Mouse (Mus musculus) ES-CJ7 (cell line): Measurements from ENCODE around the gene Fcrl6.

Experiments
- DNase-seq: peaks from one replicate; pipeline ENCODE4 v3.0.0; 2011; ENCODE audit warnings: low read depth, low spot score

Fcrl6 gene

GRCm38 (mm10) chr1:172614654-172615053 lies 12.3 kb upstream of the Fcrl6 start:
- DNase-seq, result no peak

- DNase-seq, result peak; percentile 69
Measured at GRCm38 (mm10) chr1:172612745-172613144, 10.4 kb upstream of the Fcrl6 start.

GRCm38 (mm10) chr1:172611304-172611703 lies 9.0 kb upstream of the Fcrl6 start:
- no peak for DNase-seq

GRCm38 (mm10) chr1:172594495-172594894 lies 7.9 kb downstream of the Fcrl6 start:
- DNase-seq, result peak; percentile 63

- no peak for DNase-seq
Measured at GRCm38 (mm10) chr1:172593956-172594355, 8.4 kb downstream of the Fcrl6 start.

GRCm38 (mm10) chr1:172593321-172593720 lies 9.0 kb downstream of the Fcrl6 start:
- no peak for DNase-seq

GRCm38 (mm10) chr1:172590385-172590784 lies 12.0 kb downstream of the Fcrl6 start, which contains the start of gene Slamf8:
TSS of gene Slamf8 (minus strand) at chr1:172590568.
- DNase-seq, result no peak

- DNase-seq, result no peak
Measured at GRCm38 (mm10) chr1:172585612-172586567, 16.5 kb downstream of the Fcrl6 start.

- DNase-seq, result no peak
Measured at GRCm38 (mm10) chr1:172585026-172585425, 17.3 kb downstream of the Fcrl6 start.

- DNase-seq, result no peak
Measured at GRCm38 (mm10) chr1:172584271-172584670, 18.1 kb downstream of the Fcrl6 start.

- DNase-seq, result no peak
Measured at GRCm38 (mm10) chr1:172582436-172582835, 19.9 kb downstream of the Fcrl6 start.

GRCm38 (mm10) chr1:172580116-172580515 lies 22.2 kb downstream of the Fcrl6 start:
- DNase-seq, result no peak

- no peak for DNase-seq
Measured at GRCm38 (mm10) chr1:172567758-172568157, 34.6 kb downstream of the Fcrl6 start.

GRCm38 (mm10) chr1:172566131-172566530 lies 36.2 kb downstream of the Fcrl6 start:
- no peak for DNase-seq

GRCm38 (mm10) chr1:172563465-172563828 lies 38.9 kb downstream of the Fcrl6 start:
- no peak for DNase-seq

GRCm38 (mm10) chr1:172562641-172563464 lies 39.5 kb downstream of the Fcrl6 start:
- peak; percentile 87 for DNase-seq

GRCm38 (mm10) chr1:172555638-172556037 lies 46.7 kb downstream of the Fcrl6 start, which contains the start of gene Vsig8:
TSS of gene Vsig8 (plus strand) at chr1:172555938.
- DNase-seq, result no peak

- no peak for DNase-seq
Measured at GRCm38 (mm10) chr1:172552623-172553022, 49.7 kb downstream of the Fcrl6 start.

GRCm38 (mm10) chr1:172551009-172551408 lies 51.3 kb downstream of the Fcrl6 start:
- DNase-seq, result no peak

- DNase-seq, result peak; percentile 86
Measured at GRCm38 (mm10) chr1:172550551-172550951, 51.8 kb downstream of the Fcrl6 start.

- no peak for DNase-seq
Measured at GRCm38 (mm10) chr1:172549717-172550116, 52.6 kb downstream of the Fcrl6 start.

GRCm38 (mm10) chr1:172549314-172549713 lies 53.0 kb downstream of the Fcrl6 start:
- DNase-seq, result no peak
